Mouse (Mus musculus) cerebellum, postnatal 14 days (tissue): ENCODE results near the gene Atg16l2.

Source experiments
- DNase-seq, 2 experiments: peaks; one replicate each; pipeline ENCODE4 v3.0.0; 2021; ENCODE audit warnings: mixed read lengths in 2 of 2

Gene Atg16l2

GRCm38 (mm10) chr7:101213515-101214263 is 88.4 kb downstream of the Atg16l2 start:
- DNase-seq: no peak
